Mouse (Mus musculus): ENCODE results near the gene Lonp2.

DNA sequence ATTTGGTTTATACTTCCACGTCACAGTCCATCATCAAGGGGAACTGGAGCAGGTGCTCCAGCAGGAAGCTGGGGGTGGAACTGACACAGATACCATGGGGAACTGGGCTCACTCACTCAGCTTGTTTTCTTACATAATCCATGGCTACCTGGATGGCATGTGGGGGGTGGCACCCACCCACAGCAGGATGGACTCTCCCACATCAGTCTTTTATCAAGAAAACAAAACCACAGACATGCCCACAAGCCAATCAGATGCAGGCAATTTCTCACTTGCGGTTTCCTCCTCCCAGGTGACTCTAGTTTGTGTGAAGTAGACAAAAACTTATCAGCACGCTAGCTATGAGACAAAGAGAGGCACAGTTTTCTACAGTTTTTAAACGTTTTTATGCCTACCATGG lies 84.0 kb downstream of the Lonp2 start:
- no peak for TF ChIP-seq POLR2A (IDR thresholded peaks at IDR 0.05; ENCODE audit: insufficient read length, low read depth)
- no peak for TF ChIP-seq USF1 (IDR thresholded peaks at IDR 0.05; ENCODE audit: low read depth)
